Mouse (Mus musculus): Measurements from ENCODE around the gene Prorsd1.

Prorsd1 gene

DNA sequence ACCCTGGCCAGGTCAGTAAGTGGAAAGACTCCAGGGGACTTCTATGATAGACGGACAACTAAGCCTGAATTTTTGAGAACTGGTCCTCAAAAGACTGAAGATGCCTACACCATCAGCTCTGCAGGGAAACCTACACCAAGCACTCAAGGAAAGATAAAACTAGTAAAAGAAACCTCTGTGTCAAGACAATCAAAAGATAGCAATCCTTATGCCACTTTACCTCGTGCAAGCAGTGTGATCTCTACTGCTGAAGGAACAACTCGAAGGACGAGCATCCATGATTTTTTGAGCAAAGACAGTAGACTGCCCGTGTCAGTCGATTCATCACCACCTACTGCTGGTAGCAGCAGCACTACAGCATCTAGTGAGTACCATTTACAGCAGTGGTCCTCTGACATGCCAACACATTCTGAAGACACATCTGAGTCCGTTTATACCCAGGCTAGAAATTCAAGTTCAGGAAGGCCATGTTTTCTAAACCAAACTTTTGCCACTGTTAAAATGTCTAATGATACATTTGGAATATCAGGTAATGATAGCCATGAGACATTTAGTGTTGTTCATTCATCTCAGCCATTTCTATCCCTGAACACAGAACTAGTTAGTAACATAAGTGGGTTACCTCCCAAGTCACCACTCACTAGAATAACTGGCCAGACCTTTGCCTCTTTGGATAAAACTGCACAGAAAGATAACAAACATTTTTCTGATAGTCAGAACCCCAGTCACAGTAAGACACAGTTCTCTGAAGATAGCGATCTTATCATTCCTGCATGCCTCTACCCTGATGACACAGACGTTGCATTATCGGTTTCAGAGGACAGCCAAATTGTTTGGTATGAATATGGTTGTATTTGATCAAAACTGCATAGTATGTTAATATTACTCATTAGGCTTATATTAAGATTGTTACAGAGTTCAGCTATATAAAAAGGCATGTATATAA lies 10.6 kb downstream of the Prorsd1 start:
- no peak for DNase-seq (ENCODE audit: low read depth, low spot score)

DNA sequence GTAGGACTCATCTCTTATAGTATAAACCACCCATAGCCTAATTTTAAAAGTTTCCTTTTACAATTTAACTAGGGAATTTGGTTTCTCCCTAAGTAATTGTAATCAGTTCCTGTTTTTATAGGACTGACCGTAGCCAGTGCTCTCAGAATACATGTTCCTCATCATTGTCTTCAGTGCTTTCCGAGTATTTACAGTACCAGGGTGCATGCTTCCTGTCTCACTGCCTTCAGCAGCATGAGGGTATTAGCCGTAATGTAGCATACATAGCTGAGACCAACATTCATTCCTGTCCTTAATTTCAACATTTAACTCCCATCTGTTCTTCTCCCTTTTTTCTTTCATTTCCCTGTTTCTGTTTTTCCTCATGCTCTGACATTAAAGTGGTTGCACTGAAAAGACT lies 17.9 kb downstream of the Prorsd1 start:
- no peak for DNase-seq (ENCODE audit: low read depth, low spot score)

DNA sequence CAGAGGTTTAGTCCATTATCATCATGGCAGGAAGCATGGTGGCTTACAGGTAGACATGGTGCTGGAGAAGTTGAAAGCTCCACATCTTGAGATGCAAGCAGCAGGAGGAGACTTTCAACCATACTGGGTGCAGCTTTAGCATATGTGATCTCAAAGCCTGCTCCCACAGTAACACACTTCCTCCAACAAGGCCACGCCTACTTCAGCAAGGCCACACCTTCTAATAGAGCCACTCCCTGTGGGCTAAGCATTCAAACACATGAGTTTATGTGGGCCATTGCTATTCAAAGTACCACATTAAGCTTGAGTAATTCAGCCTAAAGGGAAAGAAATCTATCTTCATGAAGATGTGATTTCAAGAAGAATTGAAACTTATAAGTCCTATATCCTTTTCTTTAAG lies 21.7 kb downstream of the Prorsd1 start:
- DNase-seq (ENCODE audit: low read depth, low spot score) = no peak

DNA sequence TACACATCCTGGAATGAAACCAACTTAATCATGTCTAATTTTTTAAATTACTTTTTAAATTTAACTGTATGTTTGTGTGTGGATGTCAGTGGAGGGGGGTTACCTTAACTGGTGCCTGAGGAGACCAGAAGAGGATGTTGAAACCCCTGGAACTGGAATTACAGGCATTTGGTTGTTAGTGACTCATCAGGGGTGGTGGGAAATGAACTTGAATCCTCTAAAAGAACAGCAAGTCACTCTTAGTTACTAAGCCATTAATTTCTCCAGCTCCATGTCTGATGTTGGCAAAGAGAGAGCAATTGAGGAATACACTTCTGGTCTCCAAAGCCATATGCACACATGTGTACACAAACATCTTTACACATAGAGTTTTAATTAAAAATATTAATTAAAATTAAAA lies 40.2 kb downstream of the Prorsd1 start:
- peak; percentile 71 for DNase-seq (ENCODE audit: low read depth, low spot score)

All from 3T3-L1 (cell line).